Mouse (Mus musculus): ENCODE data around the gene Glis1. TPM values are rescaled to one million over a fixed set of nuclear protein-coding genes. Genes with fewer than 3 reads are reported as not detected.

Glis1 gene
- polyA plus RNA-seq, 1 experiment from 2014 or later, result 2.4 TPM

- Histone ChIP-seq H3K9ac (replicated peaks) (peak overlapping the region; percentile 53), H3K4me2 (replicated peaks) (peak overlapping the region; percentile 45), H3K27me3 (peaks cover 73% of the 10 kb centered on the region), H3K9me3 (no peaks in the 10 kb centered on the region), H3K27ac (replicated peaks) (peak overlapping the region; percentile 91), H3K4me3 (peak overlapping the region; percentile 29), H3K4me1 (peaks cover 36% of the 10 kb centered on the region), H3K36me3 (no peaks in the 10 kb centered on the region)
- peak; percentile 90 for ATAC-seq (ENCODE audit: low FRiP score, low read depth)
- 16% methylated on average over 15 of the region's 15 CpGs for WGBS
Observed at GRCm38 (mm10) chr4:107680311-107681098, 246.1 kb downstream of the Glis1 start.

DNA sequence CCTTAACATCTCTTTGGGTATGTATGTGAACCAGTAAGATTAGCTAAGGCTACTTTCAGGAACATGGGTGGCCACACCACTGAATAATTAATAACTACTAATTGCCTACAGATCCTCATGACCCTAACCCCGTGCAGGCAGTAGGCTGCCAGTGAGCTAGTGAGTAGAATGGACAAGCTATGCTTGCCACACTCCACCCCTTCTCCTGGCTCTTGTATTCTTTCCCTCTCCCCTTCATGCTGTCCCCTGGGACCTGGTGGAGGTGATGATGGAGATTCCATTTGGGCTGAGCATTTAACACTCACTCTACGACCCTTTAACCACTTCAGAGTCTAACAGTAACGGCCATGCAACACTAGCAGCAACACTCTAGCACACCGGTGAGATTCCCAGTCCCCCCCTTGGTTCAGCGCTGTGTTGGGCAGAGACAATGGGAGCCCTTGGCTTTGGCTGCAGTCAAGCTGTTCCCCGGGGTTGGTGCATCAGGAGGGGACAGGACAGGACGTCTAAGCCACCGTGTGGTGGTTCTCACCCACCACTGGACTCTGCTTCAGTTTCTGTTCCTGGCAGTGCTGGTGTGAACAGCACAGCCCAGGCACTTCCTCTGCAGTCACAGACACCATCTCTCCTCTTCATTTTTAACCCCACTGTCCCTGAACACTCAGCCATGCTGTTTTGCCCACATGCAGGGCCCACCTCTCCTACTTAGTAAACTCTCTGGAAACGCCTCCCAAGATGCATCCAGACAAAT is 246.9 kb downstream of the Glis1 start:
- peak; percentile 7; the same call in 1 of the 2 replicates for ATAC-seq (ENCODE audit: low FRiP score, low read depth)
- H3K4me1 ChIP-seq, result peaks cover 36% of the 10 kb centered on the region
- no peaks in the 10 kb centered on the region for H3K9me3 ChIP-seq
- peak overlapping the region; percentile 91 for H3K27ac ChIP-seq (replicated peaks)
- H3K4me2 ChIP-seq (replicated peaks), result peak overlapping the region; percentile 45
- WGBS, result 25% methylated on average over 9 of the region's 9 CpGs
- H3K4me3 ChIP-seq, result no peak overlapping the region
- peaks cover 71% of the 10 kb centered on the region for H3K27me3 ChIP-seq
- H3K9ac ChIP-seq (replicated peaks), result no peak overlapping the region; the same call in 1 of the 2 replicates
- H3K36me3 ChIP-seq, result no peaks in the 10 kb centered on the region

- 89% methylated on average over 37 of the region's 37 CpGs for WGBS
- Histone ChIP-seq H3K9ac (replicated peaks) (no peak overlapping the region), H3K4me2 (replicated peaks) (no peak overlapping the region), H3K36me3 (no peaks in the 10 kb centered on the region), H3K9me3 (no peaks in the 10 kb centered on the region), H3K4me1 (peaks cover 45% of the 10 kb centered on the region), H3K27me3 (peaks cover 60% of the 10 kb centered on the region), H3K27ac (replicated peaks) (no peak overlapping the region), H3K4me3 (no peak overlapping the region)
- no peak for ATAC-seq (ENCODE audit: low FRiP score, low read depth)
Observed at GRCm38 (mm10) chr4:107683006-107683756, 248.8 kb downstream of the Glis1 start.

DNA sequence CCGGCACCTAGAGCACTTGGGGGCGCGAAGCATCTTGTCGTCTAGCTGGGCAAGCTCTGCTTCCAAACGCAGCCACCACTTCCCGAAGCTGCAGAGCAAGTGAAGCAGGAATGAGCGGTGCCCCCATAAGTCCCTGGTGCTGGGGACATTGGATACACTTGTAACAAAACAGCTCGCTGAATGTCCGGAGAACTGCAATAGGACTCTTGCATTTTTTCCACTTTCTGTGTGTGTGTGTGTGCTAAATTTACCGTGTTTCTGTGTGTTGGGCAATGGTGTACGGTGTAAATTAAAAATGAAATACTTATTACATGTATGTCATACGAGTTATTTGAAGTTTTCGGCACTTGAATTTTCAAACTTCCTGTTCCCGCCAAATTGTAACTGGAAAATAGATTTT is 249.7 kb downstream of the Glis1 start, which contains the start of gene Dmrtb1:
Gene Dmrtb1, minus strand, starts transcription at position 101 of the 400 bp plus-strand sequence.
- no peaks in the 10 kb centered on the region for H3K36me3 ChIP-seq
- peaks cover 42% of the 10 kb centered on the region for H3K4me1 ChIP-seq
- no peak within 1 kb of the TSS for H3K27ac ChIP-seq (replicated peaks)
- H3K9me3 ChIP-seq, result no peaks in the 10 kb centered on the region
- H3K27me3 ChIP-seq, result peaks cover 55% of the 10 kb centered on the region
- H3K9ac ChIP-seq (replicated peaks), result no peak within 1 kb of the TSS
- WGBS, result 93% methylated on average over 14 of the region's 14 CpGs
- no peak for ATAC-seq (ENCODE audit: low FRiP score, low read depth)
- H3K4me3 ChIP-seq, result no peak within 1 kb of the TSS
- H3K4me2 ChIP-seq (replicated peaks), result no peak within 1 kb of the TSS

Small RNA genes within 50 kb of the gene (microRNA-seq; reads per million reads assigned to microRNA genes)
- not detected for gene Gm24804

Other genes with a start within 250 kb of the Glis1 start
- gene Ldlrad1, start 225.4 kb upstream of the Glis1 start, polyA plus RNA-seq (2016; fragmentation: Nextera tagmentation; extraction: Ambion mirVana), result not detected in 2 replicates
- gene Lrrc42, start 181.1 kb upstream of the Glis1 start, polyA plus RNA-seq (2016; fragmentation: Nextera tagmentation; extraction: Ambion mirVana), result 59.3 and 61.0 TPM in 2 replicates
- gene Hspb11, start 181.0 kb upstream of the Glis1 start, polyA plus RNA-seq (2016; fragmentation: Nextera tagmentation; extraction: Ambion mirVana), result 37.2 and 39.1 TPM in 2 replicates
- gene Dio1, start 127.4 kb upstream of the Glis1 start, polyA plus RNA-seq (2016; fragmentation: Nextera tagmentation; extraction: Ambion mirVana), result not detected in 2 replicates
- 39.6 and 41.9 TPM in 2 replicates for gene Yipf1, start 120.2 kb upstream of the Glis1 start, polyA plus RNA-seq (2016; fragmentation: Nextera tagmentation; extraction: Ambion mirVana)
- 34.3 and 35.9 TPM in 2 replicates for gene Ndc1, start 66.8 kb upstream of the Glis1 start, polyA plus RNA-seq (2016; fragmentation: Nextera tagmentation; extraction: Ambion mirVana)
- 41.8 and 49.0 TPM in 2 replicates for gene Dmrtb1, start 249.6 kb downstream of the Glis1 start, polyA plus RNA-seq (2016; fragmentation: Nextera tagmentation; extraction: Ambion mirVana)

All from midbrain, embryonic 12.5 days (tissue).